Mouse (Mus musculus) CH12.LX (cell line): ENCODE results near the gene Kif20b. TPM values are rescaled to one million over a fixed set of nuclear protein-coding genes. Genes with fewer than 3 reads are reported as not detected.
A peak's percentile ranks its signal among the peaks of the same experiment; 100 is the strongest.

ENCODE experiments used
- DNase-seq: peaks from one replicate; pipeline ENCODE4 v3.0.0-alpha.2; 2013; ENCODE audit errors: extremely low read depth
- H3K27ac ChIP-seq: 2 replicates; pipeline ENCODE4 v1.5.1; 2012; ENCODE audit warnings: low read depth, mild to moderate bottlenecking, control low read depth, moderate library complexity; ENCODE audit not compliant: insufficient read depth
- H3K27me3 ChIP-seq: replicated peaks from 2 replicates; pipeline ENCODE3; 2012; ENCODE audit warnings: inconsistent platforms
- H3K36me3 ChIP-seq, 2 experiments: replicated peaks in 1 of 2; 2 replicates each; pipeline versions ENCODE3 to v1.6.1; 2012; ENCODE audit warnings: inconsistent platforms in 1 of 2, low read length in 1 of 2, mild to moderate bottlenecking in 1 of 2, mixed read lengths in 1 of 2, moderate library complexity in 1 of 2; ENCODE audit not compliant: control insufficient read depth in 1 of 2, insufficient read depth in 1 of 2
- H3K4me1 ChIP-seq, 2 experiments: 2 replicates each; pipeline ENCODE4 v1.6.1; 2012; ENCODE audit warnings: inconsistent platforms in 1 of 2, moderate library complexity in 1 of 2; ENCODE audit not compliant: insufficient read depth in 2 of 2, control insufficient read depth in 1 of 2
- H3K4me2 ChIP-seq: 2 replicates; pipeline ENCODE4 v1.6.1; 2012; ENCODE audit warnings: low read depth, mild to moderate bottlenecking, control low read depth; ENCODE audit not compliant: poor library complexity, insufficient read depth, severe bottlenecking
- H3K4me3 ChIP-seq, 3 experiments: fragments of 150-350 bp in 1 of 3; sonication (generic) in 1 of 3; replicated peaks in 1 of 3; 2 replicates each; pipeline versions ENCODE3 to v1.5.1; 2011 to 2012; ENCODE audit warnings: low read depth in 2 of 3, low read length in 2 of 3, mild to moderate bottlenecking in 2 of 3, moderate library complexity in 2 of 3, control low read depth in 1 of 3, improper control_type of control experiment in 1 of 3, inconsistent platforms in 1 of 3, mixed read lengths in 1 of 3; ENCODE audit not compliant: poor library complexity in 1 of 3
- H3K79me2 ChIP-seq: replicated peaks from 2 replicates; pipeline ENCODE4 v1.6.1; 2012; ENCODE audit warnings: mild to moderate bottlenecking, moderate library complexity; ENCODE audit not compliant: control insufficient read depth, poor library complexity, insufficient read depth, severe bottlenecking; ENCODE audit errors: extremely low read depth
- H3K9ac ChIP-seq: 2 replicates; pipeline ENCODE4 v1.6.1; 2012; ENCODE audit warnings: low read depth, mild to moderate bottlenecking, control low read depth, moderate library complexity; ENCODE audit not compliant: insufficient read depth
- H3K9me3 ChIP-seq: replicated peaks from 2 replicates; pipeline ENCODE3; 2012; ENCODE audit warnings: low read length, inconsistent platforms, mixed read lengths
- BHLHE40 ChIP-seq: IDR thresholded peaks from 2 replicates; pipeline ENCODE4 v1.6.1; 2011; ENCODE audit warnings: mild to moderate bottlenecking, low read depth, low read length, improper control_type of control experiment
- CHD1 ChIP-seq: IDR thresholded peaks from 2 replicates; pipeline ENCODE4 v1.6.1; 2012; ENCODE audit warnings: low read depth, low read length, improper control_type of control experiment, inconsistent platforms
- CHD2 ChIP-seq: IDR thresholded peaks from 2 replicates; pipeline ENCODE4 v1.6.1; 2011; ENCODE audit warnings: low read length, improper control_type of control experiment
- CTCF ChIP-seq, 2 experiments: IDR thresholded peaks in 1 of 2; conservative IDR thresholded peaks in 1 of 2; 2 replicates each; pipeline ENCODE4 v1.5.1; 2011 to 2012; ENCODE audit warnings: low read depth in 2 of 2, low read length in 2 of 2, improper control_type of control experiment in 1 of 2, inconsistent platforms in 1 of 2, mild to moderate bottlenecking in 1 of 2, moderate library complexity in 1 of 2
- E2F4 ChIP-seq: IDR thresholded peaks from 2 replicates; pipeline ENCODE4 v1.6.1; 2011; ENCODE audit warnings: low read depth, low read length, improper control_type of control experiment; ENCODE audit not compliant: insufficient replicate concordance
- ELF1 ChIP-seq: IDR thresholded peaks from 2 replicates; pipeline ENCODE4 v1.6.1; 2014; ENCODE audit warnings: low read depth, mild to moderate bottlenecking, inconsistent platforms, low read length, improper control_type of control experiment
- GABPA ChIP-seq: IDR thresholded peaks from 2 replicates; pipeline ENCODE4 v1.6.1; 2012; ENCODE audit warnings: low read depth, low read length, improper control_type of control experiment, inconsistent platforms; ENCODE audit not compliant: insufficient replicate concordance
- JUN ChIP-seq: IDR thresholded peaks from 2 replicates; pipeline ENCODE4 v1.6.1; 2011; ENCODE audit warnings: low read depth, mild to moderate bottlenecking, low read length, improper control_type of control experiment, moderate library complexity; ENCODE audit not compliant: insufficient read depth
- JUND ChIP-seq: conservative IDR thresholded peaks from 2 replicates; pipeline ENCODE4 v1.6.1; 2011; ENCODE audit warnings: low read depth, low read length, improper control_type of control experiment
- KAT2A ChIP-seq: IDR thresholded peaks from 2 replicates; pipeline ENCODE4 v1.6.1; 2012; ENCODE audit warnings: low read length, improper control_type of control experiment, inconsistent platforms; ENCODE audit not compliant: insufficient replicate concordance
- MAFK ChIP-seq: IDR thresholded peaks from 2 replicates; pipeline ENCODE4 v1.6.1; 2011; ENCODE audit warnings: low read length, improper control_type of control experiment; ENCODE audit not compliant: insufficient replicate concordance
- MAX ChIP-seq: IDR thresholded peaks from 2 replicates; pipeline ENCODE4 v1.6.1; 2011; ENCODE audit warnings: low read length, improper control_type of control experiment
- MAZ ChIP-seq: IDR thresholded peaks from 2 replicates; pipeline ENCODE4 v1.6.1; 2012; ENCODE audit warnings: low read depth, mild to moderate bottlenecking, inconsistent platforms, low read length, improper control_type of control experiment, moderate library complexity
- MEF2A ChIP-seq: IDR thresholded peaks from 2 replicates; pipeline ENCODE4 v1.6.1; 2014; ENCODE audit warnings: low read depth, mild to moderate bottlenecking, inconsistent platforms, low read length, improper control_type of control experiment, borderline replicate concordance
- MYC ChIP-seq: IDR thresholded peaks from 2 replicates; pipeline ENCODE4 v1.6.1; 2011; ENCODE audit warnings: low read depth, mild to moderate bottlenecking, improper control_type of control experiment, low read length
- NRF1 ChIP-seq: IDR thresholded peaks from 2 replicates; pipeline ENCODE4 v1.6.1; 2014; ENCODE audit warnings: low read depth, mild to moderate bottlenecking, inconsistent platforms, low read length, improper control_type of control experiment, moderate library complexity
- PAX5 ChIP-seq: IDR thresholded peaks from 2 replicates; pipeline ENCODE4 v1.6.1; 2012; ENCODE audit warnings: low read length, inconsistent platforms, mixed read lengths
- POLR2A ChIP-seq: IDR thresholded peaks from 2 replicates; pipeline ENCODE4 v1.6.1; 2011; ENCODE audit warnings: low read depth, mild to moderate bottlenecking, improper control_type of control experiment, low read length
- POLR2AphosphoS2 ChIP-seq: IDR thresholded peaks from 2 replicates; pipeline ENCODE4 v1.6.1; 2011; ENCODE audit warnings: low read depth, low read length, improper control_type of control experiment
- RAD21 ChIP-seq: IDR thresholded peaks from 2 replicates; pipeline ENCODE4 v1.6.1; 2011; ENCODE audit warnings: low read depth, mild to moderate bottlenecking, low read length, improper control_type of control experiment, moderate library complexity
- RCOR1 ChIP-seq: conservative IDR thresholded peaks from 2 replicates; pipeline ENCODE4 v1.6.1; 2012; ENCODE audit warnings: low read depth, mild to moderate bottlenecking, inconsistent platforms, low read length, improper control_type of control experiment
- SMC3 ChIP-seq: IDR thresholded peaks from 2 replicates; pipeline ENCODE4 v1.6.1; 2011; ENCODE audit warnings: low read depth, low read length, improper control_type of control experiment
- UBTF ChIP-seq: IDR thresholded peaks from 2 replicates; pipeline ENCODE4 v1.6.1; 2012; ENCODE audit warnings: low read depth, mild to moderate bottlenecking, inconsistent platforms, low read length, improper control_type of control experiment, moderate library complexity
- USF1 ChIP-seq: IDR thresholded peaks from 2 replicates; pipeline ENCODE4 v1.6.1; 2014; ENCODE audit warnings: low read depth, mild to moderate bottlenecking, inconsistent platforms, low read length, improper control_type of control experiment
- USF2 ChIP-seq: conservative IDR thresholded peaks from 2 replicates; pipeline ENCODE4 v1.6.1; 2011; ENCODE audit warnings: low read depth, low read length, improper control_type of control experiment
- ZC3H11A ChIP-seq: IDR thresholded peaks from 2 replicates; pipeline ENCODE4 v1.6.1; 2012; ENCODE audit warnings: low read depth, mild to moderate bottlenecking, inconsistent platforms, low read length, improper control_type of control experiment
- ZNF384 ChIP-seq: IDR thresholded peaks from 2 replicates; pipeline ENCODE4 v1.6.1; 2012; ENCODE audit warnings: low read depth, low read length, improper control_type of control experiment, inconsistent platforms
- dilution Hi-C: fragments of 300-500 bp; cut with MboI; formaldehyde crosslinking; loops from 2 replicates; pipeline ENCODE4 v1.14.3; 2020; ENCODE audit warnings: low sequenced_read_pairs; ENCODE audit not compliant: extremely low pct_unique_long_range_greater_than_20kb, extremely low pct_ligation_motif_present
- in situ Hi-C: fragments of 300-500 bp; cut with MboI; formaldehyde crosslinking; loops from 3 replicates; pipeline ENCODE4 v1.14.3; 2019; ENCODE audit warnings: low sequenced_read_pairs, low pct_ligation_motif_present, low pct_unique_long_range_greater_than_20kb, mixed read lengths
- polyA plus RNA-seq: library from polyadenylated mRNA; unstranded; fragments of >175 nt; gene quantifications from 2 replicates; pipeline ENCODE4 v1.2.1, GENCODE M21; 2012; ENCODE audit warnings: low read depth; ENCODE audit not compliant: insufficient read length
- total RNA-seq, 2 experiments: library from RNA; depleted of rRNA; stranded (reverse); fragments of 300-350 nt in 1 of 2; fragments of >200 nt in 1 of 2; gene quantifications; 2 replicates each; pipeline ENCODE4 v1.2.3; 2012 to 2014

The Kif20b gene
- total and polyA plus RNA-seq, 3 experiments = 32.4 to 89.0 (median 59.5) TPM

DNA sequence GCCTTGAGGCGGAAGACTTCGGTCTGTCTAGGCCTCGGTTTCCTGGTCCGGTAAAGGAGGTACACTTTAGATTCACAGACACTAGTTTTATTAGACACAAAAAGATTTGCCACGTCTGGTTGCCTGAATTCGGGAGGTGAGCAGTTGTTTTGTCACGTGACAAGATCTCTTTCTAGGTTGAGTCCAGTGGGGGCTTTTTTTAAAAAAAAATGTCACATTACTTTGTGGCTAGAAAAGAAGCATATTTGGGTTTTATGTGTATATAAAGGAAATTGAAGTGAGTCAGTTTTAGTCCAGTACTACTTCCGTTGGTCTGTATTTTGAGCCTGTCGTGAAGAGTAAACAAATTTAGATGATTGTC lies 422 bp downstream of the Kif20b start:
- H3K4me2 ChIP-seq = peak overlapping the region; percentile 3; the same call in 1 of the 2 replicates
- peaks cover 3 to 14% of the 10 kb centered on the region in 2 experiments; a peak in 2 of 4 replicates for H3K4me1 ChIP-seq
- dilution Hi-C loops (no loop called here), in situ Hi-C loops (no loop called here)
- H3K4me3 ChIP-seq = peak overlapping the region; percentile 97 to 100 (median 98)
- H3K36me3 ChIP-seq = peaks cover 9 to 18% of the 10 kb centered on the region in 2 experiments
- peak overlapping the region; percentile 68 for H3K9ac ChIP-seq
- no peak for DNase-seq
- TF ChIP-seq CHD2 (no peak), MYC (peak; percentile 12), USF1 (peak; percentile 69), USF2 (peak; percentile 81), BHLHE40 (peak; percentile 67), UBTF (no peak)
- TF ChIP-seq, all 38 proteins: peak for 4
- Histone ChIP-seq H3K9me3 (no peaks in the 10 kb centered on the region), H3K27me3 (no peaks in the 10 kb centered on the region), H3K27ac (peak overlapping the region; percentile 71; the same call in 1 of the 2 replicates), H3K79me2 (peaks cover 39% of the 10 kb centered on the region)

DNA sequence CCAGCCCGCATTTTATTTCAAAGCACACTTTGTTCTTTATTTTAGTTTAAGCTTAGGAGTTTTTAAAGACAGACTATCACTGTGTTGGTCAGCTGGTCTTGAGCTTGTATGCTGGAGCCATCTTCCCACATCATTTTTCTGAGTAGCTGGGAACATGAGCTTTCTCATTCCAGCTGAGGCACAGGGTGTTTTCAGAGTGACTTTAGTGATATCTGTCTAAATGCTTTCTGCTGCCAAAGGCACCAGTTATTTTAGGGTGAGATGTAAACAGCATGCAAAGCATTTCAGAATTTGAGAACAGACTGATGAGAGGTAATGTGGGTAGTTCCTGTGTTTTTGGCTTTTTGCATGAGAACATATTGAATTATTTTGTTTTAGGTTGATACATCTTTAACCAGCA lies 25.0 kb downstream of the Kif20b start:
- H3K36me3 ChIP-seq = peaks cover 41 to 83% of the 10 kb centered on the region in 2 experiments

DNA sequence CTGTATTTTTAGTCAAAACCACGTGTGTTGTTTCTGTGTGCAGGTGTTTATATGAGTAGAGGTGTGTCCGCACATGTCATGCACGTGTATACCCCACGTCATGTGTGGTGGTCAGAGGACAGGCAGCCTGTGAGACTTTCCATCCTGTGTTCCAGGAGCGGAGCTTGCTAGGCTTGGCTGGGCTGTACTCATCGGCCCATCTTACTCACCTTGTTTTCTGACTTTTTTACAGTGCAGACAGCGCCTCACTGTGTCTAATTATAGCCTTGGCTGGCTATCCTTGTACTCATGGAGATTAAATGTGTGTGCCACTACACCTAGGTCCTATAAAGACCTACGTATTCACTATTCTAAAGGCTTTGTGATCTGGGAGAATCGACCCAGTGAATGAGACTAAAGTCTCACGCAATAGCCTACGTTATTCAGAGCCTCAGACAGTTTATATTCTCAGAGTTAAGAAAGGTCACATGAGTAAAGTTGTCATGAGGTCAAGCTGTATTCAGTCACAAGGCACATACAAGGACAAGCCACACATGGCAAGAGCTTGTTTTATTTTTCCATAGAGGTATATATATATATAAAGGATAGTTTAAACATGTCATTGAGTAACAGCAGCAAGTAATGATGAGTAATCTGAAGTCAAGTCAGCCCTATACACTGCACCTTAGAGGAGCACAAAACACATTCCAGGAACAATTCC lies 31.8 kb downstream of the Kif20b start:
- Histone ChIP-seq H3K9ac (no peak overlapping the region), H3K36me3 (peaks cover 49 to 76% of the 10 kb centered on the region in 2 experiments), H3K79me2 (no peaks in the 10 kb centered on the region; the same call in 1 of the 2 replicates), H3K4me3 (no peak overlapping the region), H3K4me1 (peaks cover 0 to 8% of the 10 kb centered on the region in 2 experiments; a peak in 1 of 4 replicates), H3K9me3 (no peaks in the 10 kb centered on the region), H3K27me3 (no peaks in the 10 kb centered on the region), H3K4me2 (no peak overlapping the region), H3K27ac (no peak overlapping the region)
- DNase-seq = no peak
- dilution Hi-C loops = no loop called here
- in situ Hi-C loops = no loop called here
- TF ChIP-seq MAZ (no peak), SMC3 (no peak), ZC3H11A (no peak), JUN (no peak), POLR2AphosphoS2 (no peak), CTCF (conservative IDR thresholded peaks at IDR 0.05 in 1 of 2, IDR thresholded peaks at IDR 0.05 in 1 of 2; ENCODE audit: low read depth in 2 of 2, low read length in 2 of 2) (no peak), MEF2A (no peak), E2F4 (no peak), MAX (no peak), NRF1 (no peak), KAT2A (no peak), MAFK (no peak), POLR2A (no peak), RCOR1 (no peak)

More for the DNA sequence above, 25.0 kb downstream of the Kif20b start:
- no peak overlapping the region for H3K9ac ChIP-seq
- dilution Hi-C loops (no loop called here), in situ Hi-C loops (no loop called here)
- no peaks in the 10 kb centered on the region for H3K79me2 ChIP-seq
- no peaks in the 10 kb centered on the region for H3K27me3 ChIP-seq
- no peak overlapping the region for H3K27ac ChIP-seq
- TF ChIP-seq ELF1 (no peak), JUND (no peak), MAFK (no peak), POLR2A (no peak), PAX5 (no peak), USF2 (no peak), RAD21 (no peak), UBTF (no peak), USF1 (no peak), BHLHE40 (no peak), KAT2A (no peak), ZNF384 (no peak), CHD1 (no peak), RCOR1 (no peak), GABPA (no peak)
- H3K4me3 ChIP-seq = no peak overlapping the region
- no peaks in the 10 kb centered on the region for H3K4me1 ChIP-seq
- H3K9me3 ChIP-seq = no peaks in the 10 kb centered on the region
- no peak overlapping the region for H3K4me2 ChIP-seq
- DNase-seq = no peak
